Comparison of ENCODE assay signal across 8 mouse cellular contexts in genomic region chr6:33681778-33682640, GRCm38 (mm10).
DNase-seq lines count a peak whose midpoint lies in the region; ATAC-seq and TF ChIP-seq lines count a peak whose summit lies in the region.

No protein-coding gene starts in this region.

- DNase-seq in kidney, adult 2 months, result peak; percentile 10
- DNase-seq in kidney, adult 18-20 months, result no peak
- peak; percentile 10 for DNase-seq in adrenal gland, adult 8-10 months
- DNase-seq in embryonic facial prominence, embryonic 10.5 days (ENCODE audit: low spot score), result peak; percentile 69
- DNase-seq in liver, postnatal 0 days, result no peak
- peak; percentile 66 for DNase-seq in retina, postnatal 1 day
- DNase-seq in urinary bladder, postnatal 4 days (ENCODE audit: low spot score in 2 of 2), result no peak

- H3K4me1 ChIP-seq in kidney, adult 2 months (ENCODE audit: control insufficient read depth, insufficient read depth, low read length), result no peaks in the 10 kb centered on the region
- peaks cover 12% of the 10 kb centered on the region for H3K4me1 ChIP-seq in embryonic facial prominence, embryonic 10.5 days
- no peaks in the 10 kb centered on the region for H3K4me1 ChIP-seq in intestine, embryonic 15.5 days (replicated peaks)
- no peaks in the 10 kb centered on the region for H3K4me1 ChIP-seq in liver, postnatal 0 days (ENCODE audit: insufficient read depth)

- TF ChIP-seq POLR2A in kidney, adult 2 months (IDR thresholded peaks at IDR 0.05; ENCODE audit: low read depth, low read length), result no peak

- H3K9me3 ChIP-seq in embryonic facial prominence, embryonic 10.5 days, result no peaks in the 10 kb centered on the region
- no peaks in the 10 kb centered on the region for H3K9me3 ChIP-seq in intestine, embryonic 15.5 days
- H3K9me3 ChIP-seq in liver, postnatal 0 days (ENCODE audit: low read length), result no peaks in the 10 kb centered on the region

- no peak for TF ChIP-seq EP300 in liver, postnatal 0 days (IDR thresholded peaks at IDR 0.05; ENCODE audit: low read depth)

- 66% methylated on average over 10 of the region's 10 CpGs for WGBS in kidney, adult 2 months
- WGBS in embryonic facial prominence, embryonic 10.5 days, result 45% methylated on average over 10 of the region's 10 CpGs
- WGBS in intestine, embryonic 15.5 days, result 54% methylated on average over 10 of the region's 10 CpGs
- whole genome bisulfite sequencing in liver, postnatal 0 days (ENCODE audit: insufficient replicate concordance), result 56% methylated on average over 10 of the region's 10 CpGs

- H3K9ac ChIP-seq in intestine, embryonic 15.5 days, result no peak overlapping the region
- H3K9ac ChIP-seq in liver, postnatal 0 days (replicated peaks), result no peak overlapping the region

- ATAC-seq in intestine, embryonic 15.5 days, result 0 out of 2 replicates have a peak, but pooled peaks have one; percentile 49
- ATAC-seq in liver, postnatal 0 days, result no peak

- TF ChIP-seq CTCF in kidney, adult 2 months (conservative IDR thresholded peaks at IDR 0.05; ENCODE audit: insufficient read depth, insufficient read length, low read depth, low read length), result peak; percentile 45; the same call in 1 of the 2 replicates
- peak; percentile 43 for TF ChIP-seq CTCF in liver, postnatal 0 days (IDR thresholded peaks at IDR 0.05; ENCODE audit: low read depth)

- no peaks in the 10 kb centered on the region for H3K36me3 ChIP-seq in kidney, adult 2 months (ENCODE audit: control insufficient read depth, insufficient read depth, low read length)
- no peaks in the 10 kb centered on the region for H3K36me3 ChIP-seq in embryonic facial prominence, embryonic 10.5 days (replicated peaks)
- no peaks in the 10 kb centered on the region for H3K36me3 ChIP-seq in intestine, embryonic 15.5 days
- no peaks in the 10 kb centered on the region for H3K36me3 ChIP-seq in liver, postnatal 0 days (replicated peaks; ENCODE audit: insufficient read depth, low read length)

- H3K4me2 ChIP-seq in intestine, embryonic 15.5 days (replicated peaks), result no peak overlapping the region
- no peak overlapping the region for H3K4me2 ChIP-seq in liver, postnatal 0 days (ENCODE audit: low read depth, low read length)

- no peak overlapping the region for H3K4me3 ChIP-seq in kidney, adult 2 months (ENCODE audit: insufficient read depth, low read depth, low read length)
- no peak overlapping the region for H3K4me3 ChIP-seq in embryonic facial prominence, embryonic 10.5 days
- no peak overlapping the region for H3K4me3 ChIP-seq in intestine, embryonic 15.5 days (replicated peaks)
- no peak overlapping the region for H3K4me3 ChIP-seq in liver, postnatal 0 days (ENCODE audit: low read depth, low read length)

- no peaks in the 10 kb centered on the region for H3K27me3 ChIP-seq in kidney, adult 2 months (replicated peaks; ENCODE audit: control insufficient read depth, insufficient read depth, low read length)
- no peaks in the 10 kb centered on the region for H3K27me3 ChIP-seq in embryonic facial prominence, embryonic 10.5 days (replicated peaks; ENCODE audit: low read depth, poor library complexity, severe bottlenecking)
- no peaks in the 10 kb centered on the region for H3K27me3 ChIP-seq in intestine, embryonic 15.5 days (replicated peaks)
- H3K27me3 ChIP-seq in liver, postnatal 0 days (ENCODE audit: insufficient read depth, low read length), result no peaks in the 10 kb centered on the region

- H3K27ac ChIP-seq in kidney, adult 2 months (ENCODE audit: insufficient read depth, low read depth, low read length), result no peak overlapping the region
- peak overlapping the region; percentile 24; the same call in 1 of the 2 replicates for H3K27ac ChIP-seq in embryonic facial prominence, embryonic 10.5 days (replicated peaks)
- H3K27ac ChIP-seq in intestine, embryonic 15.5 days, result no peak overlapping the region
- no peak overlapping the region for H3K27ac ChIP-seq in liver, postnatal 0 days (ENCODE audit: low read depth)

Comparison
In these comparisons a context has a peak if more than half of its experiments do, and no peak if none do; other contexts are left out.
1. DNase-seq: peak in kidney, adult 2 months (single experiment), adrenal gland, adult 8-10 months (single experiment), embryonic facial prominence, embryonic 10.5 days (single experiment) and retina, postnatal 1 day (single experiment); none in kidney, adult 18-20 months (single experiment), liver, postnatal 0 days (single experiment) and urinary bladder, postnatal 4 days (0 of 2).